Mouse (Mus musculus) liver, embryonic 12.5 days (tissue): Measurements from ENCODE around the gene Tmem151b. TPM values are rescaled to one million over a fixed set of nuclear protein-coding genes. Genes with fewer than 3 reads are reported as not detected.

Source experiments
- ATAC-seq: fragments of 200-750 bp; cut with Nextera tagmentation; 2 replicates; pipeline ENCODE4 v1.8.0; 2017; ENCODE audit warnings: moderate number of reproducible peaks, mild to moderate bottlenecking, moderate library complexity
- H3K27ac ChIP-seq: fragments of 300-500 bp; sonication (generic); 2 replicates; pipeline ENCODE4 v1.5.1; 2016; ENCODE audit warnings: mild to moderate bottlenecking
- H3K27me3 ChIP-seq: fragments of 300-500 bp; sonication (generic); replicated peaks from 2 replicates; pipeline ENCODE4 v1.6.1; 2016; ENCODE audit warnings: mild to moderate bottlenecking, moderate library complexity
- H3K36me3 ChIP-seq: fragments of 300-500 bp; sonication (generic); 2 replicates; pipeline ENCODE4 v1.6.1; 2016; ENCODE audit warnings: mild to moderate bottlenecking, moderate library complexity
- H3K4me1 ChIP-seq: fragments of 300-500 bp; sonication (generic); 2 replicates; pipeline ENCODE4 v1.6.1; 2016
- H3K4me2 ChIP-seq: fragments of 300-500 bp; sonication (generic); 2 replicates; pipeline ENCODE4 v1.6.1; 2016; ENCODE audit warnings: mild to moderate bottlenecking, moderate library complexity
- H3K4me3 ChIP-seq: fragments of 300-500 bp; sonication (generic); 2 replicates; pipeline ENCODE4 v1.5.1; 2016; ENCODE audit warnings: mild to moderate bottlenecking, moderate library complexity
- H3K9ac ChIP-seq: fragments of 300-500 bp; sonication (generic); 2 replicates; pipeline ENCODE4 v1.6.1; 2016; ENCODE audit warnings: mild to moderate bottlenecking, moderate library complexity
- H3K9me3 ChIP-seq: fragments of 300-500 bp; sonication (generic); replicated peaks from 2 replicates; pipeline ENCODE4 v1.6.1; 2016; ENCODE audit warnings: mild to moderate bottlenecking, moderate library complexity
- WGBS: fragments of 180-500 bp; shearing (Covaris S2); methylation state at CpG from one replicate; pipeline ENCODE4 v1.1.7; 2016; ENCODE audit not compliant: insufficient replicate concordance; 5-methylcytosine and 5-hydroxymethylcytosine counted together
- polyA plus RNA-seq: library from polyadenylated mRNA; unstranded; fragments of >200 nt; fragmentation: Nextera tagmentation; extraction: Ambion mirVana; gene quantifications from 2 replicates; pipeline ENCODE4 v1.2.1, GENCODE M21; 2016

Tmem151b gene
- polyA plus RNA-seq: 0.30 and 0.31 TPM in 2 replicates

DNA sequence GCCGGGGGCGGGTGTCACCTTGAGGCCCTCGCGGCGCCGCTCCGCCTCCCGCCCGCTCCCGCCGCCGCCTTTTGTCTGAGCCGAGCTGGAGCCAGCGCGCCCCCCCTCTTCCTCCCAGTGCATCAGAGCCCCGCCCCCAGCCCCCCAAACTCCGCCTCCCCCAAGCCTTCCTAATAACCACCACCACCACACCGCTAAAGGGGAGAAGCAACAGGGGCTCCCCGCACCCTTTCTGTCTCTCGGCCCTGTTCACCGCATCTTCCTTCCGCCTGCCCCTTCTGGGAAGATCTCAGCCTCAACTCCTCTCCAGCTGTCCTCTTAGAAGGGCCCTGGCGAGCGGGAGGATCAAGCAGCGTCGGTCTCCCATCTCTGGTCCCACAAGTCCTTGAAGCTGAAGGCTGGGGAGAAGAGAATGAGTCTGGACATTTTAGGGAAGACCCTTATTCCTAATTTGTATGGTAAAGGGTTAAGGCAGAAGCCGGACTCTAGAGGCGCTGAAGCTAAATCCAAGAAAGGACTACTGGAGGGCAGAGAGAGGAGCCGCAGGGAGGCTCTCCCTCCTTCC lies at the start of gene Tmem151b:
Gene Tmem151b (minus strand): TSS at position 61 of the 565 bp plus-strand sequence.
- H3K4me3 ChIP-seq: peak within 1 kb of the TSS; percentile 57
- H3K9me3 ChIP-seq: no peaks in the 10 kb centered on the region
- ATAC-seq: no peak
- H3K9ac ChIP-seq: peak within 1 kb of the TSS; percentile 47
- peaks cover 29% of the 10 kb centered on the region for H3K4me1 ChIP-seq
- peaks cover 86% of the 10 kb centered on the region for H3K27me3 ChIP-seq
- peak within 1 kb of the TSS; percentile 84 for H3K4me2 ChIP-seq
- H3K36me3 ChIP-seq: no peaks in the 10 kb centered on the region
- WGBS: 3% methylated on average over 15 of the region's 29 CpGs
- H3K27ac ChIP-seq: no peak within 1 kb of the TSS

DNA sequence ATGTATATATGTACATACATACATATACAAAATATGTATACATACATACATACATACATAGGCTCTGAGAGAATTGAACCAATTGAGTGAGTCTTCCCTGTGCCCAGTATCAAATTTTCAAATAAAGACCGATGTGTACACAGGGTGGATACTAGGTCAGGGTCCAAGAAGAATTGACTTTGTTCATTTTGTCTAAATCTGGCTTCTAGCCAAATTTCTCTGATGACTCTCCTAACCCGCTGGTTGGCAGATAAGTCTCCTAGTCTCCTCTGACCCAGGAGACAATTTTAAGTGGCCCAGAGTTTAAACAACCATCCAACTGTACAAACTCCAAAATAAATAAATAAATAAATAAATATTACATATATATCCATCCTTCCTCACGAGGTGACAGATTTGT lies 49.4 kb upstream of the Tmem151b start:
- H3K4me2 ChIP-seq: peak overlapping the region; percentile 86
- H3K9me3 ChIP-seq: no peaks in the 10 kb centered on the region
- no peak overlapping the region for H3K27ac ChIP-seq
- 48% methylated on average over 3 of the region's 3 CpGs for WGBS
- peaks cover 12% of the 10 kb centered on the region for H3K27me3 ChIP-seq
- H3K9ac ChIP-seq: peak overlapping the region; percentile 67
- H3K36me3 ChIP-seq: no peaks in the 10 kb centered on the region
- H3K4me1 ChIP-seq: peaks cover 84% of the 10 kb centered on the region
- ATAC-seq: no peak
- H3K4me3 ChIP-seq: peak overlapping the region; percentile 50; the same call in 1 of the 2 replicates

DNA sequence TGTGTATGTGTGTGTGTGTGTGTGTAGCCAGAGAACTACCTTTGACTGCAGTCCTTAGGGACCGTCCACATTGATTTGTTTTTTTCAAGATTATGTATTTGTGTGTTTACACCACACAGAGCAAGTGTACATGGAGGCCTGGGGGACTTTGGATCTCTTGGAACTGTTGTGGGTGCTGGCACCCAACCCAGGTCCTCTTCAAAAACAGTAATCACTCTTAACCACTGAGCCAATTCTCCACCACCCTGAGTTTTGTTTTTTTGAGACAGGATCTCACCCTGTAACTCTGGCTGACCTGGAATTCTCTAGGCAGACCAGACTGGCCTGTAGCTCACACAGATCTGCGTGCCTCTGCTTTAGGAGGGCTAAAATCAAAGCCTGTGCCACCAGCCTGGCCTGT lies 48.9 kb upstream of the Tmem151b start:
- peaks cover 88% of the 10 kb centered on the region for H3K4me1 ChIP-seq
- no peak overlapping the region for H3K4me3 ChIP-seq
- peaks cover 7% of the 10 kb centered on the region for H3K27me3 ChIP-seq
- no peak overlapping the region for H3K4me2 ChIP-seq
- no peak for ATAC-seq
- no peaks in the 10 kb centered on the region for H3K9me3 ChIP-seq
- WGBS: 85% methylated on average over 2 of the region's 2 CpGs
- H3K9ac ChIP-seq: no peak overlapping the region
- peak overlapping the region; percentile 23; the same call in 1 of the 2 replicates for H3K27ac ChIP-seq
- no peaks in the 10 kb centered on the region for H3K36me3 ChIP-seq

DNA sequence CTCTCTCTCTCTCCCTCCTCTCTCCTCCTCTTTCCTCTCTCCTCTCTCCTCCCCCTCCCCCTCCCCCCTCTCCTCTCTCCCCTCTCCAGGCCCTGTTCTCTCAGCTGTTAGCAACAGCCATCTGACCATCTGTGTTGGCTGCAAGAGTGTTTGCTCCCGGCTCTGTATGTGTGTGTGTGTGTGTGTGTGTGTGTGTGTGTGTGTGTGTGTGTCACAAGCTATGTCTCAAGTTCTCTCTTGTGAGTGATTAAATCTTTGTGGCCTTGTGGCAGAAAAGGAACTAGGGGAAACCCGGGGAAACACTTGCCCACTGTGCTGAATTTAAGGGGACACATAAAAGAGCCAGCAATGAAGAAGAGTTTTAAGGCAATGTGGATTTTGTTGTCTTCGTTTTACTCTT lies 48.3 kb upstream of the Tmem151b start:
- H3K27me3 ChIP-seq: peaks cover 6% of the 10 kb centered on the region
- H3K9ac ChIP-seq: no peak overlapping the region
- H3K36me3 ChIP-seq: no peaks in the 10 kb centered on the region
- no peak for ATAC-seq
- H3K9me3 ChIP-seq: no peaks in the 10 kb centered on the region
- no peak overlapping the region for H3K4me2 ChIP-seq
- 22% methylated on average over 3 of the region's 3 CpGs for WGBS
- H3K4me3 ChIP-seq: no peak overlapping the region
- peak overlapping the region; percentile 33; the same call in 1 of the 2 replicates for H3K27ac ChIP-seq
- peaks cover 92% of the 10 kb centered on the region for H3K4me1 ChIP-seq

DNA sequence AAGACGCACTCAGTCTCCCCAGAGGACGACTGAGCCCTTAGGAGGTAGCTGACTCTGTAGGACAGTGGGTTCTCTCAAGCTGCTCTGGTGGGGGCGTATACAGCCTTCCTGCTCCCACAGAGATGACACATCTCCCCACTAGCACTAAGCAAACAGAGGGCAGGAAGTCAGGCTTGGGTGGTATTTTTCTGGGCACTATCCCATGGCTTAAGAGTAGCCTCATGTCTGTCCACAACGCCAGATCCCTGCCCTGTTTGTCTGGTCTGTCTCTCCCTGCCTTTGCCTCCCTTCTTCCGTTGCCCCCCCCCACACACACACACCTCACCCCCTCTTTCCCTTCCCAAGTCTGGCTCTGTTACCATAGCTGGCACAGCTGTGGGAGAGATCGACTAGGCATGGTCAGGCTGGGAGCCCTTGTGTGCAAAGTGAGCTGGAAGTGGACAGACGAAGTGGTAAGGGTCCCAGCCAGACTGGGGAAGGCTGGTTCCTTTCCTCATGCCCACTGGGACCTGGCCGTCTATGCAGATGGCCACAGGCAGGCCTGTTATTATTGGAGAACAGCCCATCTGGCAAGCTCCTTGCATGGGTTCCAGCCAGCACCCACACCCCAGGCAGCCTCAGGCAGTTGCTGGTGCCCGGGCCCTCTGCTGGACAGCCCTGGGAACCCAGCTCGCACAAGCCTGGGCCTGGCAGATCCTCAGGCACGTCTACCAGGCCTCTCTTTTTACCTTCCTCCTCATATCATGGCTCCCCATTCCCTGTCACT lies 47.3 kb upstream of the Tmem151b start:
- ATAC-seq: peak; percentile 28
- H3K4me2 ChIP-seq: peak overlapping the region; percentile 93
- no peaks in the 10 kb centered on the region for H3K9me3 ChIP-seq
- H3K36me3 ChIP-seq: peaks cover 6% of the 10 kb centered on the region
- H3K27me3 ChIP-seq: peaks cover 6% of the 10 kb centered on the region; the same call in 1 of the 2 replicates
- H3K9ac ChIP-seq: 0 out of 2 replicates have a peak overlapping the region, but pooled peaks have one; percentile 6
- WGBS: 33% methylated on average over 11 of the region's 11 CpGs
- H3K4me1 ChIP-seq: peaks cover 94% of the 10 kb centered on the region
- H3K4me3 ChIP-seq: no peak overlapping the region
- peak overlapping the region; percentile 93 for H3K27ac ChIP-seq

DNA sequence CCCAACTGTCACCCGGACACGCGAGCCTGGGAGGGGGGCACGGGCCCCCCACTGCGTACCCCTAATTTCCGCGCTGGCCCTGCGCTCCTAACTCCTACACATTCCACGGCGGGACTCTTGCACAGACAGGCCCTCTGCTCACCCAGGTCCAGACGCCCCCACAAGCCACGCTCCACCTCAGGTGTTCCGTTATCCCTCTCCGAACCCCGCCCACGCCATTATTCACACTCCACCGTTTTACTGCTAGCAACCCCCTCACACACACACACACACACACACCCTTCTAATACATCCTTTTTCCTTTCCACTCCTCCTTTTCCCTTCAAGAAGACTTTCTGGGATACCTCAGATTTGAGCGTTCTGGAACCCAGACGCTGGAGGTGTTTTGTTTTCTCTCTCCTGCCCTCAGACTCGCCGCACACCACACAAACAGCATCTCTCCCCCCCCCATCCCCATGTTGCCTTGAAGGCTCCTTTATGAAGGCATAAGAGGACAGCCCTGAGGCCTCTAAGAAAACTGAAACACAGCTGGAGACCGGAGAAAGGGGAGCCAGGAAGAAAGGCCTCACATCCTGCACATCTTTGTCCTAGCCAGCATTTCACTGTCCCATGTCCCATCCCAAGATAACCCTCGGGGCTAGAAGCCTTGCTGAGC lies 46.4 kb upstream of the Tmem151b start:
- Histone ChIP-seq H3K4me3 (peak overlapping the region; percentile 81), H3K27ac (peak overlapping the region; percentile 93), H3K9me3 (no peaks in the 10 kb centered on the region), H3K36me3 (peaks cover 15% of the 10 kb centered on the region), H3K4me2 (peak overlapping the region; percentile 93), H3K27me3 (no peaks in the 10 kb centered on the region), H3K9ac (peak overlapping the region; percentile 89), H3K4me1 (peaks cover 94% of the 10 kb centered on the region)
- ATAC-seq: no peak
- WGBS: 11% methylated on average over 23 of the region's 23 CpGs

DNA sequence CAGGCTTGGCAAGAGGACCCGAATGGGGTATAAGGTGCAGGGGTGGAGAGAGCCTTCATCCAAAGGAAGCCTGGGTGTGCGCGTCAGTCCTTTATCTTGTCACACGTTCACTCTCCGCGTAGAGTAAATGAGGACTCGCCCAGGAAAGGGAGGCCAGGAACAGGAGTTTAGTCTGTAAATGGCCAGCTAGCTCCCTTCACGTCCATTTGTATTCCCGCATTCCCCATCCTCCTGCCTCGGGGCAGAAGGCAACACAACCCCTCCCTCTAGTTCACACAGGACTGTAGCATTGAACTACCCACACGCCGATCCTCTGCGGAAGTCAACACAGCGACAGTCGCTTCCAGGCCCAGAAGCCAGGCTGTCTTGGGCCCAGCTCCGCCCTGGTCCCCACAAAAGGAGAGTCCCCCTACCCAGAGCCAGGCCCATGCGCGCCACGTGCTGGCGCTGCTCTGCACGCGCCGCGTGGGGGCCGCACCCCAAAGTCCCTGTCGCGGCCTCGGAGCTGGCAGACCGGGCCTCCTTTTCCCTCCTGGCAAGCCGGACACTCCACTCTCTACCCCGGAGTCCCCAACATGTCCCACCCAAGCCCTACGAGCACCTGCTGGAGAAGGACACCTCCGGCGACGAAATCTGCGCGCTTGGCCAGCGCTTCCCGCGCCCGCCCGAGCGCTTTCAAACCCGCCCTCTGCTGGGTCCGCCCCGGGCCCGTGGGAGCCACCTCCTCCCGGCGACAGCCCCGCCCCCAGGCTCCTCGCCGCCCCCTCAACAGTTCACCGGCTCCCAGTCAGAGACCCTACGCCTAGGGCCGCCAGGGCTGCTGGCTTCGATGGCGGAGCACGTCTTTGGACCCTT lies 45.6 kb upstream of the Tmem151b start:
- WGBS: under 1% methylated on average over 56 of the region's 58 CpGs
- H3K4me1 ChIP-seq: peaks cover 94% of the 10 kb centered on the region
- peak overlapping the region; percentile 81 for H3K4me3 ChIP-seq
- peak; percentile 58 for ATAC-seq
- peaks cover 23% of the 10 kb centered on the region for H3K36me3 ChIP-seq
- H3K9ac ChIP-seq: peak overlapping the region; percentile 89
- H3K27me3 ChIP-seq: no peaks in the 10 kb centered on the region
- no peaks in the 10 kb centered on the region for H3K9me3 ChIP-seq
- H3K4me2 ChIP-seq: peak overlapping the region; percentile 93
- peak overlapping the region; percentile 93 for H3K27ac ChIP-seq

DNA sequence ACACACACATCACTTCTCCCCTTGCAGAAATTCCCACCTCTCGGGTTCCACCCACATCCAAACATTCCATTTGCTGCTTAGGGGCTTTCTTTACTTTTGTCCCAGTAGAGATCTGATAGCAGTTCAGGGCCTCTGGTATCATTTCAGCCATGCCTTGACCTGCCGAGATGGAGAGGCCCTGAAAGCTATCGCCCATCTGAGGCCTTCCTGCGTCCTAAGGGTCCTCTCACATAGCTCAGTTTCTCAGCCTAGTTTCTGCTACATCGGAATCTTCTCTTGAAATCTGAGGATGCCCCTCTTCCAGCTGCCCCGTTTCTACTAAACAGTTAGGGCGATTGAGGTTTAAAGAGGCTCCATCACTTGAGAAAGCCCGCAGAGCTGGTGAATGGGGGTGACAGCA lies 44.7 kb upstream of the Tmem151b start:
- Histone ChIP-seq H3K9ac (peak overlapping the region; percentile 89), H3K4me2 (peak overlapping the region; percentile 93), H3K27ac (peak overlapping the region; percentile 93), H3K36me3 (peaks cover 32% of the 10 kb centered on the region), H3K4me1 (peaks cover 93% of the 10 kb centered on the region), H3K27me3 (no peaks in the 10 kb centered on the region), H3K4me3 (peak overlapping the region; percentile 81), H3K9me3 (no peaks in the 10 kb centered on the region)
- WGBS: 19% methylated on average over 8 of the region's 8 CpGs
- ATAC-seq: no peak

DNA sequence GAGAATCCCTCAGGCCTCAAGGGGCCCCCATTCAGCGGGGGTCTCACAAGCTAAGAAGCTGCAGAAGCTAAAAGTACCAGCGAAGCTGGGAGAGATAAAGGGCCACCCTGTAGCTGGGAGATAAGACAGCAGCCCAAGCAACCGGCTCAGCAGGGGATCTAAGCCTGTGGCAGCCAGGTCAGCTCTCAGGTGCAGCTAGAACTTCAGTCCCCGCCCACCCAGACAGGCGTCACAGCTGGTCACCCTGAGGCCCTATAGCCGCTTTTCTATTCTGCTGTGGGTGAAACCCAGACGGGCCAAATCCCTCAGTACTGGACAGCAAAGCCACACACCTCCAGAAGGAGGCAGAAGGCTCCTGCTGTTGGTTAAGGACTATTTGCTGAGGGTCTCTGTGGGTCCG lies 44.0 kb upstream of the Tmem151b start:
- Histone ChIP-seq H3K4me1 (peaks cover 86% of the 10 kb centered on the region), H3K4me3 (peak overlapping the region; percentile 81), H3K27me3 (no peaks in the 10 kb centered on the region), H3K4me2 (peak overlapping the region; percentile 93), H3K9me3 (no peaks in the 10 kb centered on the region), H3K36me3 (peaks cover 39% of the 10 kb centered on the region), H3K27ac (peak overlapping the region; percentile 93), H3K9ac (peak overlapping the region; percentile 89)
- peak; percentile 86 for ATAC-seq
- whole genome bisulfite sequencing: 15% methylated on average over 8 of the region's 8 CpGs

DNA sequence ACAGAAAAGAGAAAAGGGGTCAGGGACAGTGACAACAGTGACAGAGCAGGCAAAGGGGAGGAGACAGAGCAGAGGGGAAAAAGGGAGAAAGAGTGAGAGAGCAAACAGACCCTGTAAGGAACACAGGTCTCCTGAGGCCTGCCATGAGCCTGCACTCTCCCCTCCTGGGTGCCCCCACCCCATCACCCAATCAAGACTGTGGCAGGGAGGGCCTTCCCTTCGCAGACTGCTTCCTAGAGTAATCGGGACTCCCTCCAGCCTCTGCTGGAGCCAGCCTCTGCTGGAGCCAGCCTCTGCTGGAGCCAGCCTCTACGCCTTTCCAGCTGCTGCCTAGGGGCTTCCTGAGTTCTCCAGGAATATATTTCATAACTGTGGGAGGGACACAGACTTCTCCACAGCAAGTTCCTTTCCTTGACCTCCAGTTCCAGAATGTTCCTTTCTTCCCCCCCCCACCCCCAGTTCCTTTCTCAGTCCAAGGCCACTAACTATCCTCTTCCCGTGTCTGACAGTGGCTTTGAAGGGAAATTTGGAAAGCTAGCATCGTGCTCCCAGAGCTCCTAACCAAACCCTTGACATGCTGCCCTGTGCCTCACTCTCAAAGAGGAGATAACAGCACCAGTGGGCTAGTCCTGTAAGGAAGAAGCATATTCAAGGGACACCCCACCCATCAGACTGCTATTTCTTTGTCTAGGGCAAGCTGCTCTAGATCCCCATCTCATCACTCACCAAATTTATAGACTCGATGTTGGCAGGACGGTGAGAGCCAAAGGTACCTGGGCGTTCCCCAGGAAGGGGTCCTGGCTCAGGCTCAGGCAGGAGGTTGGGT lies 43.3 kb upstream of the Tmem151b start:
- Histone ChIP-seq H3K27me3 (no peaks in the 10 kb centered on the region), H3K4me1 (peaks cover 79% of the 10 kb centered on the region), H3K4me2 (peak overlapping the region; percentile 93), H3K36me3 (peaks cover 46% of the 10 kb centered on the region), H3K4me3 (peak overlapping the region; percentile 81), H3K9ac (peak overlapping the region; percentile 89), H3K9me3 (no peaks in the 10 kb centered on the region), H3K27ac (peak overlapping the region; percentile 93)
- WGBS: 18% methylated on average over 8 of the region's 8 CpGs
- peak; percentile 68 for ATAC-seq
